Mouse (Mus musculus) kidney, embryonic 16.5 days (tissue): ENCODE data around the gene Ppp2r5d. TPM values are rescaled to one million over a fixed set of nuclear protein-coding genes. Genes with fewer than 3 reads are reported as not detected.

Source experiments
- ATAC-seq: fragments of 200-750 bp; cut with Nextera tagmentation; 2 replicates; pipeline ENCODE4 v1.8.0; 2017; ENCODE audit warnings: moderate TSS enrichment; ENCODE audit not compliant: low FRiP score, low TSS enrichment
- H3K27ac ChIP-seq: fragments of 300-500 bp; sonication (generic); 2 replicates; pipeline ENCODE4 v1.5.1; 2014; ENCODE audit warnings: low read length
- H3K27me3 ChIP-seq: fragments of 300-500 bp; sonication (generic); 2 replicates; pipeline ENCODE4 v1.6.1; 2014; ENCODE audit warnings: low read length, control low read depth, mixed read lengths; ENCODE audit not compliant: insufficient read depth
- H3K36me3 ChIP-seq: fragments of 300-500 bp; sonication (generic); 2 replicates; pipeline ENCODE4 v1.6.1; 2014; ENCODE audit warnings: low read length, control low read depth, mixed read lengths; ENCODE audit not compliant: insufficient read depth
- H3K4me1 ChIP-seq: fragments of 300-500 bp; sonication (generic); 2 replicates; pipeline ENCODE4 v1.6.1; 2014; ENCODE audit warnings: low read length, control low read depth, mixed read lengths; ENCODE audit not compliant: insufficient read depth
- H3K4me2 ChIP-seq: fragments of 300-500 bp; sonication (generic); replicated peaks from 2 replicates; pipeline ENCODE4 v1.6.1; 2014; ENCODE audit warnings: low read depth, low read length
- H3K4me3 ChIP-seq: fragments of 300-500 bp; sonication (generic); 2 replicates; pipeline ENCODE4 v1.5.1; 2014; ENCODE audit warnings: mild to moderate bottlenecking, low read length
- H3K9ac ChIP-seq: fragments of 300-500 bp; sonication (generic); replicated peaks from 2 replicates; pipeline ENCODE4 v1.6.1; 2014; ENCODE audit warnings: low read length
- H3K9me3 ChIP-seq: fragments of 300-500 bp; sonication (generic); 2 replicates; pipeline ENCODE4 v1.6.1; 2016; ENCODE audit warnings: low read length, control low read depth
- WGBS: fragments of 180-500 bp; shearing (Covaris S2); extraction: QIAGEN DNeasy Blood & Tissue Kit; methylation state at CpG from one replicate; pipeline ENCODE4 v1.1.7; 2014; 5-methylcytosine and 5-hydroxymethylcytosine counted together
- polyA plus RNA-seq: library from polyadenylated mRNA; unstranded; fragments of >200 nt; fragmentation: Nextera tagmentation; extraction: Ambion mirVana; gene quantifications from 2 replicates; pipeline ENCODE4 v1.2.1, GENCODE M21; 2015

Gene Ppp2r5d
- polyA plus RNA-seq, 1 experiment from 2014 or later = 112 TPM

- Histone ChIP-seq H3K4me1 (peaks cover 34% of the 10 kb centered on the region), H3K36me3 (peaks cover 42% of the 10 kb centered on the region), H3K27me3 (no peaks in the 10 kb centered on the region), H3K4me2 (peak within 1 kb of the TSS; percentile 78), H3K9ac (peak within 1 kb of the TSS; percentile 83), H3K27ac (peak within 1 kb of the TSS; percentile 79), H3K9me3 (no peaks in the 10 kb centered on the region), H3K4me3 (peak within 1 kb of the TSS; percentile 83)
- WGBS = under 1% methylated on average over 43 of the region's 43 CpGs
- peak; percentile 94 for ATAC-seq
Measured at GRCm38 (mm10) chr17:46673850-46674529, 30.9 kb downstream of the Ppp2r5d start, which contains the start of gene Rrp36. TSS of gene Rrp36 (minus strand) at chr17:46674352.

- H3K4me1 ChIP-seq = peaks cover 17% of the 10 kb centered on the region
- no peak overlapping the region for H3K4me2 ChIP-seq
- H3K9me3 ChIP-seq = no peaks in the 10 kb centered on the region
- peaks cover 36% of the 10 kb centered on the region for H3K36me3 ChIP-seq
- no peak overlapping the region for H3K9ac ChIP-seq
- H3K4me3 ChIP-seq = no peak overlapping the region
- ATAC-seq = no peak
- 96% methylated on average over 10 of the region's 10 CpGs for WGBS
- H3K27ac ChIP-seq = no peak overlapping the region
- no peaks in the 10 kb centered on the region for H3K27me3 ChIP-seq
Measured at GRCm38 (mm10) chr17:46669911-46670310, 35.0 kb downstream of the Ppp2r5d start.

- Histone ChIP-seq H3K4me3 (no peak overlapping the region), H3K9ac (no peak overlapping the region), H3K9me3 (no peaks in the 10 kb centered on the region), H3K27ac (no peak overlapping the region), H3K4me2 (no peak overlapping the region), H3K36me3 (peaks cover 57% of the 10 kb centered on the region), H3K27me3 (no peaks in the 10 kb centered on the region), H3K4me1 (peaks cover 2% of the 10 kb centered on the region; the same call in 1 of the 2 replicates)
- WGBS = 86% methylated on average over 16 of the region's 16 CpGs
- ATAC-seq = no peak
Measured at GRCm38 (mm10) chr17:46667712-46668111, 37.2 kb downstream of the Ppp2r5d start.

DNA sequence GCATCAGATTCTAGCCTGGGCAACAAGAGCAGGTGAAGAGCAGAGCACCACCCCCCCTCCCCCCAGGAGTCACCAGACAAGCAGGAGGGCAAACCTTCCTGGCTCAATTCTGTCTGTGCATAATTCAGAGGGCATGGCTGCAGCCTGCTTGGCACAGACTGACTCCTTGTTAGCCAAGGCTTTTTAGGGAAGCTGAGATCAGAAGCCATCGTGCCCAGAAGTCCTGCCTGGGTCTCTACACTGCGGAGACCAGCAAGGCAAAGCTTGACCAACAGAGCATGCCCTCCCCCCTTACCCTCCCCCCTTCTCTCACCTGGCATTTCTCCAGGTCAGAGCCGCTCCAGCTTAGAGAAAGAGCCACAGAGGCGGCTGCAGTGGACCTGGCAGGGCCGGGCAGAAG is 42.2 kb downstream of the Ppp2r5d start:
- H3K4me2 ChIP-seq = no peak overlapping the region
- no peak overlapping the region for H3K4me3 ChIP-seq
- WGBS = 79% methylated on average over 5 of the region's 5 CpGs
- H3K27me3 ChIP-seq = no peaks in the 10 kb centered on the region
- H3K36me3 ChIP-seq = peaks cover 82% of the 10 kb centered on the region
- H3K9me3 ChIP-seq = no peaks in the 10 kb centered on the region
- ATAC-seq = 0 out of 2 replicates have a peak, but pooled peaks have one; percentile 32
- no peak overlapping the region for H3K27ac ChIP-seq
- H3K4me1 ChIP-seq = no peaks in the 10 kb centered on the region
- no peak overlapping the region for H3K9ac ChIP-seq

- no peak overlapping the region for H3K4me2 ChIP-seq
- no peaks in the 10 kb centered on the region for H3K27me3 ChIP-seq
- WGBS = 80% methylated on average over 12 of the region's 12 CpGs
- H3K36me3 ChIP-seq = peaks cover 84% of the 10 kb centered on the region
- H3K27ac ChIP-seq = no peak overlapping the region
- H3K9ac ChIP-seq = no peak overlapping the region
- no peak overlapping the region for H3K4me3 ChIP-seq
- H3K4me1 ChIP-seq = no peaks in the 10 kb centered on the region
- ATAC-seq = no peak
- H3K9me3 ChIP-seq = no peaks in the 10 kb centered on the region
Measured at GRCm38 (mm10) chr17:46661981-46662380, 42.9 kb downstream of the Ppp2r5d start.

- 94% methylated on average over 9 of the region's 9 CpGs for WGBS
- H3K27ac ChIP-seq = no peak overlapping the region
- H3K4me3 ChIP-seq = no peak overlapping the region
- no peak overlapping the region for H3K9ac ChIP-seq
- H3K4me1 ChIP-seq = peaks cover under 1% of the 10 kb centered on the region; the same call in 1 of the 2 replicates
- H3K27me3 ChIP-seq = no peaks in the 10 kb centered on the region
- H3K4me2 ChIP-seq = no peak overlapping the region
- no peak for ATAC-seq
- H3K36me3 ChIP-seq = peaks cover 87% of the 10 kb centered on the region
- no peaks in the 10 kb centered on the region for H3K9me3 ChIP-seq
Measured at GRCm38 (mm10) chr17:46661351-46661750, 43.6 kb downstream of the Ppp2r5d start.

GRCm38 (mm10) chr17:46656054-46656453 is 48.9 kb downstream of the Ppp2r5d start:
- Histone ChIP-seq H3K9me3 (no peaks in the 10 kb centered on the region), H3K27ac (0 out of 2 replicates have a peak overlapping the region, but pooled peaks have one; percentile 38), H3K4me3 (no peak overlapping the region), H3K27me3 (no peaks in the 10 kb centered on the region), H3K4me1 (peaks cover 33% of the 10 kb centered on the region), H3K4me2 (no peak overlapping the region), H3K36me3 (peaks cover 81% of the 10 kb centered on the region), H3K9ac (no peak overlapping the region)
- ATAC-seq = no peak
- 54% methylated on average over 6 of the region's 6 CpGs for WGBS

- peaks cover 47% of the 10 kb centered on the region for H3K4me1 ChIP-seq
- H3K27ac ChIP-seq = no peak overlapping the region; the same call in 1 of the 2 replicates
- WGBS = 58% methylated on average over 20 of the region's 20 CpGs
- no peaks in the 10 kb centered on the region for H3K27me3 ChIP-seq
- no peaks in the 10 kb centered on the region for H3K9me3 ChIP-seq
- H3K36me3 ChIP-seq = peaks cover 54% of the 10 kb centered on the region
- H3K4me2 ChIP-seq = peak overlapping the region; percentile 88
- no peak for ATAC-seq
- peak overlapping the region; percentile 84 for H3K4me3 ChIP-seq
- H3K9ac ChIP-seq = peak overlapping the region; percentile 92
Measured at GRCm38 (mm10) chr17:46651755-46652547, 53.0 kb downstream of the Ppp2r5d start.

GRCm38 (mm10) chr17:46651292-46651691 is 53.6 kb downstream of the Ppp2r5d start:
- WGBS = 62% methylated on average over 17 of the region's 17 CpGs
- ATAC-seq = no peak
- H3K27me3 ChIP-seq = no peaks in the 10 kb centered on the region
- peak overlapping the region; percentile 88 for H3K4me2 ChIP-seq
- H3K4me3 ChIP-seq = peak overlapping the region; percentile 84
- H3K9me3 ChIP-seq = no peaks in the 10 kb centered on the region
- peak overlapping the region; percentile 99 for H3K27ac ChIP-seq
- peaks cover 52% of the 10 kb centered on the region for H3K4me1 ChIP-seq
- peak overlapping the region; percentile 92 for H3K9ac ChIP-seq
- H3K36me3 ChIP-seq = peaks cover 49% of the 10 kb centered on the region
